Mouse (Mus musculus): Measurements from ENCODE around the gene Bpifb6.

DNA sequence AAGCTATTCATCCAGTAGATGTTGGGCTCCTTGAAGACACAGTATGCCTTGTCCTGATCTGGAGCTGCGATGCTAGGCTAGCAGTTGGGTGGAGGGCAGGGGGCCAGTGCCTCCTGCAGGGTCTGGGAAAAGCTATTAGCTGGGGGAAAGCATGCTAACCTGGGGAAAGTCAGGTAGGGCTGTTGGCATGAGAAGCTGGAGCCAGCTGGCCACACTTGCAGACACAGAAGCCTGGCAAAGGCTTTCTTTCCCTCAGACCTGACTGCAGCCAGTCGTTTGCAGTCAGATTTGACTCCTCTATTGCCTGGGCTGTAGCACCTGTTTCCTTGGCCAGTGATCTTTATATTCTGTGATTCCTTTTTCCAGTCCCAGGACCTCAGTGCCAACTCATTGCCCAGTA lies 40.6 kb upstream of the Bpifb6 start:
- TF ChIP-seq E2F4 (IDR thresholded peaks at IDR 0.05; ENCODE audit: insufficient read depth) (no peak), TCF12 (IDR thresholded peaks at IDR 0.05; ENCODE audit: insufficient read depth, poor library complexity, severe bottlenecking) (no peak), POLR2A (IDR thresholded peaks at IDR 0.05; ENCODE audit: insufficient read length, low read depth) (no peak), POLR2AphosphoS2 (IDR thresholded peaks at IDR 0.05; ENCODE audit: insufficient read length, low read depth) (no peak)
